Mouse (Mus musculus): ENCODE results near the gene Mrpl53. TPM values are rescaled to one million over a fixed set of nuclear protein-coding genes. Genes with fewer than 3 reads are reported as not detected.

Mrpl53 gene
- 91.1 and 91.7 TPM in 2 replicates for polyA plus RNA-seq (2012; rRNA removed)

DNA sequence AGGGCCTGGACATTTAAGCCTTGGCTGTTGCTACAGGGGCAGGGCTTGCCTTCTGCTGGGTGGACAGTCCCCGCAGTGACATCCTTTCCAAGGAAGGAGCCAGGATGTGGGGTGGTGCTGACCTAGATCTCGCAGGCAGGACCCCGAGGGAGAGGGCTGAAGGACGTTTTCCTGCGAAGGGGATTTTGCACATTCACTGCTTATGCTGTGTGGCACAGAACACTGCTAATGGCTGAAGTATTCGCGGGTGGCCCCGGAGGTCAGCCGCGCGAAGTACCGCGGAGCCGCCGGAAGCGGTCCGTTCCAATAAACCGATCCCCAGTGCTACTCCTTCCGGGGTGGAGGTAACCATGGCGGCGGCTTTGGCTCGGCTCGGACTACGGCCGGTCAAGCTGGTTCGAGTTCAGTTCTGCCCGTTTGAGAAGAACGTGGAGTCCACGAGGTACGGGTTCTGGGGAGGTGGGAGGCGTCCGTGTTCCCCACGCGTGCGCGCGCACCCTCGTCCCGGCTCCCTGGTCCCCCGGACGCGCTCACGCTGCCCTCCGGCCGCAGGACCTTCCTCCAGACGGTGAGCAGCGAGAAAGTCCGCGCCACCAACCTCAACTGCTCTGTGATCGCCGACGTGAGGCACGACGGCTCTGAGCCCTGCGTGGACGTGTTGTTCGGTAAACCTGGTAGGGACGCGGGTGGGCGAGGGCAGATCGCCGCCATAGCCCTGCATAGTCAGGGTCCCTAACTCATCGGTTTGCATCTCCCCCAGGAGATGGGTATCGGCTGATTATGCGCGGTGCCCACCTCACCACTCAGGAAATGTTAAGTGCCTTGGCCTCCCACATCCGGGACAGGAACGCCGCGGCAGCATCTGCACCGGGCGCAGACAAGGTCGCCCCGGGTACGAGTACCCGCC is at the start of gene Mrpl53:
Mrpl53 (plus strand) TSS at position 279 of the 907 bp plus-strand sequence.
- TF ChIP-seq POLR2A (IDR thresholded peaks at IDR 0.05; ENCODE audit: low read depth, low read length) (peak; percentile 62), CTCF (conservative IDR thresholded peaks at IDR 0.05; ENCODE audit: insufficient read depth, insufficient read length, low read depth, low read length) (no peak)
- peaks cover 8% of the 10 kb centered on the region; the same call in 1 of the 2 replicates for H3K4me1 ChIP-seq (ENCODE audit: control insufficient read depth, insufficient read depth, low read length)
- no peaks in the 10 kb centered on the region for H3K36me3 ChIP-seq (ENCODE audit: control insufficient read depth, insufficient read depth, low read length)
- peak; percentile 87 for DNase-seq
- H3K27ac ChIP-seq (ENCODE audit: insufficient read depth, low read depth, low read length) = peak within 1 kb of the TSS; percentile 78
- H3K27me3 ChIP-seq (replicated peaks; ENCODE audit: control insufficient read depth, insufficient read depth, low read length) = no peaks in the 10 kb centered on the region
- peak within 1 kb of the TSS; percentile 70 for H3K4me3 ChIP-seq (ENCODE audit: insufficient read depth, low read depth, low read length)
- WGBS = under 1% methylated on average over 76 of the region's 76 CpGs

DNA sequence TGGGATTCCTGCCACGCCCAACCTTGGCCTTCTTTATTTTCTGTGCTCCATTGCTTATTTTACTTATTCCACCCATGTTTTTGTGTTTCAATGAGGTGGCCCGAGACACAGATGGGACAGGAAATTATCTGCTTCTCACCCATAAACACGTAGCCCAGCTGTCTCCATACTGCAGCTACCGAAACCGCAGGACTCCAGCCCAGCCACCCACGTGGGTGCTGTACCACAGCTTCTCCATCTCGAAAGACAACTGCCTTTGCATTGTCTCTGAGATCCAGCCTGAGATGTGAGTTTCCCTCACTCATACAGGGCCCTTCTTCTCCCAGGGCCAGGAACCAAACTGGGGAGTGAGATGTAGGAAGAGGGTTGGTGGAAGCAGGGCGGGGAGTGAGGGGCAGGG is 42.8 kb upstream of the Mrpl53 start:
- DNase-seq = no peak
- H3K36me3 ChIP-seq (ENCODE audit: control insufficient read depth, insufficient read depth, low read length) = no peaks in the 10 kb centered on the region
- no peaks in the 10 kb centered on the region for H3K4me1 ChIP-seq (ENCODE audit: control insufficient read depth, insufficient read depth, low read length)
- H3K27me3 ChIP-seq (replicated peaks; ENCODE audit: control insufficient read depth, insufficient read depth, low read length) = peaks cover 19% of the 10 kb centered on the region
- H3K4me3 ChIP-seq (ENCODE audit: insufficient read depth, low read depth, low read length) = no peak overlapping the region
- WGBS = 76% methylated on average over 8 of the region's 8 CpGs
- TF ChIP-seq CTCF (conservative IDR thresholded peaks at IDR 0.05; ENCODE audit: insufficient read depth, insufficient read length, low read depth, low read length) (no peak), POLR2A (IDR thresholded peaks at IDR 0.05; ENCODE audit: low read depth, low read length) (no peak)
- no peak overlapping the region for H3K27ac ChIP-seq (ENCODE audit: insufficient read depth, low read depth, low read length)

DNA sequence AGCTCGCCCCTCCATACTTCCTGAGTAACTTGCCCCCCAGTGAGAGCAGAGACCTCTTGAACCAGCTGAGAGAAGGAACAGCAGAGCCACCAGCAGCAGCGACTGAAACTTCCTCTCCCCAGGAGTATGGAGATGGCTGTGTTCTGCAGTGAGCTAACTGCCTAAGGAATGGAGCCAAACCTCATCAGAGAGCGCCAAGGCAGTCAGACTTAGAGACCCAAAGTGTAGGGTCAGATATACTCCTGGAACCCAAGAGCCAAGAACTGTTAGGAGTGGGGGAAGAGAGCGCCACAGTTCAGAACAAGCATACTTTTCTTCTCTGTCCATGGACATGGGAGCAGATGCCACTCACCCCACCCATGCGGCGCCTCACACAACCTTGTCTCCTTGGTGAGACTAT is 42.4 kb upstream of the Mrpl53 start:
- WGBS = 63% methylated on average over 6 of the region's 6 CpGs
- DNase-seq = no peak
- H3K36me3 ChIP-seq (ENCODE audit: control insufficient read depth, insufficient read depth, low read length) = no peaks in the 10 kb centered on the region
- no peak overlapping the region for H3K27ac ChIP-seq (ENCODE audit: insufficient read depth, low read depth, low read length)
- no peak overlapping the region for H3K4me3 ChIP-seq (ENCODE audit: insufficient read depth, low read depth, low read length)
- peaks cover 23% of the 10 kb centered on the region for H3K27me3 ChIP-seq (replicated peaks; ENCODE audit: control insufficient read depth, insufficient read depth, low read length)
- TF ChIP-seq POLR2A (IDR thresholded peaks at IDR 0.05; ENCODE audit: low read depth, low read length) (no peak), CTCF (conservative IDR thresholded peaks at IDR 0.05; ENCODE audit: insufficient read depth, insufficient read length, low read depth, low read length) (no peak)
- H3K4me1 ChIP-seq (ENCODE audit: control insufficient read depth, insufficient read depth, low read length) = no peaks in the 10 kb centered on the region

DNA sequence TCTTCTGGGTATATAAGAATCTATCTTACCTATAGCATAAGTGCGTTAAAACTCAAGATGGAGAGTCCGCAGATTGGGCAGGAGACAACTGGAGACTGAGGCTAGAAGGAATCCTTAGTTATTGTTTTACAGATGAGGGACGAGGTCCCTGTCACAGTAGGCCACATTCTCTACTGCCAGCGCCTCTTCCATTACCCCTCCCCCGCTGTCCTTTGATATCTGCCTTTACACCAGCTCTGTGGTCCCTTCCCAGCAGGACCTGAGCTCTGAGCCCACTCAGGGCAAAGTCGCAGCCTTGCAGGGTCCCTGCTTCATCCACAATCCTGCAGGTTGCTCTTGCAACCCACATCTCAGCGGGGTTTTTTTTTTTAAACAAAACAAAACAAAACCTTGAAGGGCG is 40.6 kb upstream of the Mrpl53 start:
- Histone ChIP-seq H3K27me3 (replicated peaks; ENCODE audit: control insufficient read depth, insufficient read depth, low read length) (peaks cover 23% of the 10 kb centered on the region), H3K36me3 (ENCODE audit: control insufficient read depth, insufficient read depth, low read length) (no peaks in the 10 kb centered on the region), H3K27ac (ENCODE audit: insufficient read depth, low read depth, low read length) (no peak overlapping the region), H3K4me1 (ENCODE audit: control insufficient read depth, insufficient read depth, low read length) (no peaks in the 10 kb centered on the region), H3K4me3 (ENCODE audit: insufficient read depth, low read depth, low read length) (no peak overlapping the region)
- TF ChIP-seq CTCF (conservative IDR thresholded peaks at IDR 0.05; ENCODE audit: insufficient read depth, insufficient read length, low read depth, low read length) (no peak), POLR2A (IDR thresholded peaks at IDR 0.05; ENCODE audit: low read depth, low read length) (no peak)
- DNase-seq = peak; percentile 25
- 48% methylated on average over 8 of the region's 8 CpGs for WGBS

DNA sequence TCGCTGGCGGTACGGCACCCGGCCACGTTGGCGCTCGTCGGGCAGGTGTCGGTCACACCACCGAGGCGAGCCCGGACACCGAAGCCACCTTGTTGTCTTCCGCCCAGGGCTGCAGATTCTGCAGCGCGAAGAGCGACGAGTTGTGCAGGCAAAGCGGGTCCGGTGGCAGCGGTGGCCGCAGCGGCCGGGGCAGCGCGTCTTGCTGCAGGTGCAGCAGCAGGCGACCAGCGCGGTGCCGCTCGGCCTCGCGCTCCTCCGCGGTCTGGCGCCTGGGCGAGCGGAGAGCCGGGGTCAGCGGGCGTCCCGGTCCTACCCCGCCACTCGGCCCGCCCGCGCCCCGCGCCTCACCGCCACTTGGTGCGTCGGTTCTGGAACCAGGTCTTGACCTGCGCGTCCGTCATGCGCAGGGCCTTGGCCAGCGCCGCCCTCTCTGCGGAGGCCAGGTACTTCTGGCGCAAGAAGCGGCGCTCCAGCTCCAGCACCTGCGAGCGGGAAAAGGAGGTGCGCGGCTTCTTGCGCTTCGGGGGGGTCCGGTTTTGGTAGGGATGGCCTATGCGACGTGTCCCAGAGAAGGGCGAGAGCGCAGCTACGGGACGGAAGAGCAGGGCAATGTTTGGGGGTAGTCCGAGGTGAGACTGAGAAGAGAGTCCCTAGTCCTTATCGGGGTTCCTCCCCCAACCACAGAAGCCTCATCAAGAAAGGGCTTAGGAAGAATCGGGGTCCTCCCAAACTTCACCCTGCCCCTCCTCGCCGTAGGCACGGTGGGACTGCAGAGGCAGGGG is 39.9 kb upstream of the Mrpl53 start:
- no peak for TF ChIP-seq POLR2A (IDR thresholded peaks at IDR 0.05; ENCODE audit: low read depth, low read length)
- TF ChIP-seq CTCF (conservative IDR thresholded peaks at IDR 0.05; ENCODE audit: insufficient read depth, insufficient read length, low read depth, low read length) = no peak
- no peak overlapping the region for H3K27ac ChIP-seq (ENCODE audit: insufficient read depth, low read depth, low read length)
- no peaks in the 10 kb centered on the region for H3K36me3 ChIP-seq (ENCODE audit: control insufficient read depth, insufficient read depth, low read length)
- H3K4me3 ChIP-seq (ENCODE audit: insufficient read depth, low read depth, low read length) = peak overlapping the region; percentile 48; the same call in 1 of the 2 replicates
- DNase-seq = peak; percentile 59
- no peaks in the 10 kb centered on the region for H3K4me1 ChIP-seq (ENCODE audit: control insufficient read depth, insufficient read depth, low read length)
- WGBS = 3% methylated on average over 70 of the region's 81 CpGs
- peaks cover 23% of the 10 kb centered on the region for H3K27me3 ChIP-seq (replicated peaks; ENCODE audit: control insufficient read depth, insufficient read depth, low read length)

DNA sequence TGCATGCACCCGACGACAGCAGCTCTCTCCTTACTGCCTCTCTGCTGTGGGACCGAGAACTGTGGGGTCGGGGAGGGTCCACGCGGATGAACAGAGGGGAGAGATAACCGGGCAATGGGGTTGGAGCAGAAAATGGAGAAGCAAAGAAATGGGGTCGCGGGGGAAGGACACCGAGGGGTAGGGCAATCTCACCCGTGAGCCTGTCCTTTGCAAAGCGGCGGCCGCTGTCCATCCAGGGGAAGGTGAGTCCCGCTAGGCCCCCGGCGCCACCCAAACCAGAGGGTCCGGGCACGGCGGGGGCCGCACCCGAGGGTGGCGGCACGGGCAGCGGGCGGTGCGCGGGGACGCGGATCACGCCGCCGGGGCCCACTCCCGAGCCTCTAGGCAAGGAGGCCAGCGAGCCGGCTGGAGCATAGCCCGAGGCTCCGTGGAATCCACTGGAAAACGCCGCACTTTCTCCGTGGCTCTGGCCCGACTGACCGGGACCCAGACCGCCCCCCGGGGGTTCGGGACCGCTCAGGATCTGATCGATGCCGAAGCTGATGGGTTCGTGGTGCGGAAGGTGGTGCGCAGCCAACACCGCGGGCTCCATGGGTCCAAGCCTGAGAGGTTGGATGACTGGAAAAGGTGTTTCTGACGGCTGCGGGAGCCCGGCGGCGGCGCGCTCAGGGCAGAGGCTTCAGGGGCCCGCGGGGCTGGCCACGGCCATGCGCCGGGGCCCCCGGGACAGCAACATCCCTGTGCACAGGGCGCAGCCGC is 39.2 kb upstream of the Mrpl53 start:
- TF ChIP-seq POLR2A (IDR thresholded peaks at IDR 0.05; ENCODE audit: low read depth, low read length) (no peak), CTCF (conservative IDR thresholded peaks at IDR 0.05; ENCODE audit: insufficient read depth, insufficient read length, low read depth, low read length) (no peak)
- H3K27ac ChIP-seq (ENCODE audit: insufficient read depth, low read depth, low read length) = no peak overlapping the region
- DNase-seq = no peak
- H3K36me3 ChIP-seq (ENCODE audit: control insufficient read depth, insufficient read depth, low read length) = no peaks in the 10 kb centered on the region
- H3K27me3 ChIP-seq (replicated peaks; ENCODE audit: control insufficient read depth, insufficient read depth, low read length) = peaks cover 23% of the 10 kb centered on the region
- WGBS = 2% methylated on average over 69 of the region's 69 CpGs
- H3K4me1 ChIP-seq (ENCODE audit: control insufficient read depth, insufficient read depth, low read length) = no peaks in the 10 kb centered on the region
- no peak overlapping the region for H3K4me3 ChIP-seq (ENCODE audit: insufficient read depth, low read depth, low read length)

DNA sequence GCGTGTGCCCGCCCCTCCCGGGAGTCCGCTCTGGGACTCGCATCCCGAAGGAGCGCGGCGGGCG is 38.8 kb upstream of the Mrpl53 start, which contains the start of gene Tlx2:
Tlx2 (minus strand) TSS at position 47 of the 64 bp plus-strand sequence.
- 1% methylated on average over 10 of the region's 10 CpGs for WGBS
- no peak within 1 kb of the TSS for H3K27ac ChIP-seq (ENCODE audit: insufficient read depth, low read depth, low read length)
- no peaks in the 10 kb centered on the region for H3K36me3 ChIP-seq (ENCODE audit: control insufficient read depth, insufficient read depth, low read length)
- H3K27me3 ChIP-seq (replicated peaks; ENCODE audit: control insufficient read depth, insufficient read depth, low read length) = peaks cover 23% of the 10 kb centered on the region
- TF ChIP-seq POLR2A (IDR thresholded peaks at IDR 0.05; ENCODE audit: low read depth, low read length) = no peak
- no peak for TF ChIP-seq CTCF (conservative IDR thresholded peaks at IDR 0.05; ENCODE audit: insufficient read depth, insufficient read length, low read depth, low read length)
- no peak for DNase-seq
- no peaks in the 10 kb centered on the region for H3K4me1 ChIP-seq (ENCODE audit: control insufficient read depth, insufficient read depth, low read length)
- H3K4me3 ChIP-seq (ENCODE audit: insufficient read depth, low read depth, low read length) = no peak within 1 kb of the TSS

Data from kidney, adult 2 months (tissue).